Mouse (Mus musculus) c-Kit-positive CD71-positive TER-119-negative erythroid progenitor cells, embryonic 14.5 days (primary cell): ENCODE results near the gene Gm11084.
"Not testable (repeated sequence)": the region's sequence is repeated elsewhere in the genome, so short reads cannot be mapped to it uniquely, and the experiment has no call there.

ENCODE experiments used
- DNase-seq: peaks from one replicate; pipeline ENCODE4 v3.0.0-alpha.2; 2013; ENCODE audit warnings: low read depth

The Gm11084 gene

DNA sequence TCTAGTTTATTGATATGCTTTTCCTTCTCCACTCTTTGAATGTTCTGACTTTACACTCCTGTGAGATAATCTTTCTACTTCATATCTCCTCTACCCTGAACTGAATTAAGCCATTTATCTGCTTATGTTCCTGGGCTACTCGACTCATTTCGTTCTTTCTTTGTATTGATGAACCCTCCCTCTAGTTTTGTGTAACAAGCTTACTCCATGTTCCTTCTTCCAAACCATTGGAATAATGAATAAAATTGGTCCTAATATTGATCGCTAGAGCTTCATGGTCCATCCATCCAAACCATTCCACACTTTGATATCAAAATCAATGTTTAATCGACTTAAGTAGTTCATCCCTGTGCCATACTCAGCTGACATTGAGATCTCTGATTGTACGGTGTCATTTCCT is at the start of gene Gm11084:
Gene Gm11084, minus strand, starts transcription at position 101 of the 400 bp plus-strand sequence.
- no peak for DNase-seq

DNA sequence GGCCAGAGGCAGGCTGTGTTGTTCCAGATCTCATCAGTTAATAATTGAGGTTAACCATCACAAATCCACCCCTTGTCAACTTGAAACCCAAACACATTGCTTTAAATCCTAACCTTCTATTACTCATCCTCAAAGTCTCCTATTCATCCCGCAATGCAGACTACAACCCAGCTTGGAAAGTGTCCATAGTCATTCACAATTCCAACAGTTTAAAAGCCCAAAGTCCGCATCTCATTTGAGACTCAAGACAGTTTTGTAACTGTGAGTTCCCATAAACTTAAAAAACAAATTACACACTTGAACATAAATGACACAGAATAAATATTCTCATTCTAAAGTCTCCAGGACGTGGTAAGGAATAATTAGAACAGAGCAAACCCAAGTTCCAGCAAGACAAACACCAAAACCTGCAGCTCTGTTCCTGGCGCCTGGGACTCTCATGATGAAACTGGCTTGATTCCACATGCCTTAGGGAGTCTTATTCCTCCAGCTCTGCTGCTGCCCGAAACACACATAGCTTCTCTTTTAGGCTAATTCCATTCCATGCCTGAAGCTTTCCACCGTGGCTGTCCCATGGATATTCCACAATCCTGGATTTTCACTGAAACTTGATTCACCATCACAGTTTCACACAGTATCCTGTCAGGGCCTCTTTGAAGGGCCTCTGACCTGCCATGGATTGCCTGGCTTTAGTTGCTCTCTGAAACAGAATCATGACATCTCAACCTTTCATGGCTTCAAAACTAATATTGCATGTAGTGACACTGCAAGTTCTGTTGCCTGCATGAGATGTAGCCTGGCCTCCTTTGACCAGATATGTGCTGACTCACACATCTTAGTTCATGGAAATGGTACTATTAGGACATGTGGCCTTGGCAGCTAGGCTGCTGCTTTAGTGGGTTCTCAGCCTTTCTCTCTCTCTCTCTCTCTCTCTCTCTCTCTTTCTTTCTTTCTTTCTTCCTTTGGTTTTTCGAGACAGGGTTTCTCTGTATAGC is 44.8 kb upstream of the Gm11084 start:
- no peak for DNase-seq

DNA sequence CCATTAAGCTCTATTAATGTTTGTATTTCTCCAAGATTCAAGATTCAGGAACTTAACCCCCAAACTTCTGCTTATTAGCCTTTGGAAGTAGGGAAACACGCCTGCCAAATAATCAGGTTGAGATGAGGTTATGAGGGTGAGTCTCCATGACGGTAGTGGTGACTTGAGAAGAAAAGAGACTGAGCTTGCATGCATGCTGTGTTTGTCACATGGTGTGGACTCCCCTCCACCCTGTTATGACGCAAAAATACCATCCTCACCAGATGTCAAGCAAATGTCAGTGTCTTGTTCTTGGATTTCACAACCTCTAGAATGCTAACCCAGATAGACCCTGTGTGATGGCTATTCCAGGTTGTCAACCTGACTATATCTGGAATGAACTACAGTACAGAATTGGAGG is 43.3 kb upstream of the Gm11084 start:
- DNase-seq: no peak

DNA sequence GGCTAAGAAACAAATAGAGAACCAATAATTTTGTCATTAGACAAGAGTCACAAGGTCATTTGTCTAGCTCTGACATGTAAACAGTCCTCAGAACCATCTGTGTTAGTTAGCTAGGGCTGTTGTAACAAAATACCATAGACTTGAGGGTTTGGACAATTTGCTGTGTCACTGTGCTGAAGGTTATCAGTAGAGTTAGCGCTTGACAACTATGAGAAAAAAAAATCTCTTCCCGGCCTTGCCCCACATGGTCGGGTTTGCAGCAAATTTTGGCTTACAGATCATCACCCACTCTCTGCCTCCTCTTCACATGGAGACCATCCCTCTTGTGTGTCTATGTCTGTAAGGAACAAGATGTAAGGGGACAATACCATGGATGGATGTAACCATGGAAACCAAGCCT is 41.5 kb upstream of the Gm11084 start:
- DNase-seq: peak; percentile 44

GRCm38 (mm10) chr2:73027126-73027525 is 40.6 kb upstream of the Gm11084 start:
- DNase-seq: no peak

- DNase-seq: peak; percentile 86
These were observed 37.3 kb upstream of the Gm11084 start for GRCm38 (mm10) chr2:73023803-73024202.

DNA sequence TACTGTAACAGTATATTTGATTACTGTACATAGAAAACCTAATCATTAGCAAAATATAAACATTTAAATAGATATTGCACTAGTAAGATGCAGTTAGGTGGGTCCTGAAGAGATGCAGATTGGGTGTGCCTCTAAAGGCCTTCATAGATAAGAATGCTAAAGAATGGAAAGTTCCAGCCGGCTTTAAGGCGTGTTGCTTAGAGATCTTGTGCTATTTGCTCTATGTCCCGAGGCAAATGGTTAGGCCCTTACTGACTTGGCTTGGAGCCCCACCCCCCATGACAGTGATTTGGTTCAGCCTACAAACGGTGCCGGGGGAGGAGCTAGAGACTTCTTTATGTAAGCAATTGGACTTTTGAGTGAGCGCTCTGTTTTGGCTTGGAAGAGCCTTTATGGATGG is 34.5 kb upstream of the Gm11084 start:
- DNase-seq: peak; percentile 87

DNA sequence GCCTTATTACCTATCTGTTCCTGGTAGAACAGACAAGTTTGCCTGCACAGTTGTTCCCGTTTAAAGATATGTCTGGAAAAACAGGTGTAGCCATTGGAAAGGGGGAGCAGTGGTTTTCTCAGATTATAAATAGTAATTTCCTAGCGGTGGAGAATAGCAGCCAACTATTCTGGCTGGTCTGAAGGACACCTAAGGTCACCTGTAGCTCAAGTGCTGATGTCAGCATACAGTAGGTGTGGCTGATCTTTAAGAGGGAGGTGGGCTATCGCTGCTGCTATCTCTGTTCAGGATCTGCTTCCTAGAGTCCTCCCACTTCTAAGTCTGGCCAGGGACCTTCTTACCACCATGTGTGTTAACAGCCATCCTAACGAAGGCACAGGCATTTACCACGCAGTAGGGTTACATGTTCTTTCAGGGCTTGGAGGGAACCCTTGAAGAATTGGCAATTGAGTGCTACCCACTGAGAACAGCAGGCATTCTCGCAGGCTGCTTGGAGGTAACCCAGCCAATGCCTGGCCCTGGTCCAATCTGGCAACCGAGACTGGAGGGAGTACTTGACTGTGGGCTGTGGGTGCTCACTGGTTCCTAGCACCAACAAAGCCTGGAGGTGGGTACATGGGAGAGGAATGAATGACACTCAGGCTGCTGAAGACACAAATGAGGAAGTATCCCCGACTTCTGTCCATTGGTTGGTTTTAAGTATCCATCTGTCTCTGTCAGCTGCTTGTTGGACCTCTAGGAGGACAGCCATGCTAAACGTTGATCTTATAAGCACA is 33.0 kb upstream of the Gm11084 start:
- no peak for DNase-seq

- DNase-seq: not testable (repeated sequence)
These were observed 27.5 kb upstream of the Gm11084 start for GRCm38 (mm10) chr2:73014063-73014462.

GRCm38 (mm10) chr2:73012636-73013035 is 26.1 kb upstream of the Gm11084 start:
- no peak for DNase-seq

DNA sequence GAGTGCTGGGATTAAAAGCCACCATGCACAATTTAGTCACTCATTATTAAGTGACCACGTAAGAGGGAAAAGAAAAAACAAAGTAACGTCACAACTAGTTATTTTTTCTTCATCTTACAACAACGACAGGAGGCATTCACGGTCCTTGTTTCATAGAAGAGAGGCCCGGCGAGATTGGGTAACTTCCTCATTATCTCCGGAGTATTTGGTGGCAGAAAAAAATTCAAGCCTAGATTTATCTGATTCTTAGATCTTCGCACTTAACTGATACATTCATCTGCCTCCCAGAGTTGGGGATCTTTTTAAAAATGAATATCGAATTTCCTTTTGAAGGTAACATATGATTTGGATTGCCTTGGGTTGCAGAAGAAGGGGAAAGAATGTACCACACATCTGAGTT is 21.0 kb upstream of the Gm11084 start:
- DNase-seq: no peak

- DNase-seq: no peak
These were observed 19.3 kb upstream of the Gm11084 start for GRCm38 (mm10) chr2:73005611-73006515.

DNA sequence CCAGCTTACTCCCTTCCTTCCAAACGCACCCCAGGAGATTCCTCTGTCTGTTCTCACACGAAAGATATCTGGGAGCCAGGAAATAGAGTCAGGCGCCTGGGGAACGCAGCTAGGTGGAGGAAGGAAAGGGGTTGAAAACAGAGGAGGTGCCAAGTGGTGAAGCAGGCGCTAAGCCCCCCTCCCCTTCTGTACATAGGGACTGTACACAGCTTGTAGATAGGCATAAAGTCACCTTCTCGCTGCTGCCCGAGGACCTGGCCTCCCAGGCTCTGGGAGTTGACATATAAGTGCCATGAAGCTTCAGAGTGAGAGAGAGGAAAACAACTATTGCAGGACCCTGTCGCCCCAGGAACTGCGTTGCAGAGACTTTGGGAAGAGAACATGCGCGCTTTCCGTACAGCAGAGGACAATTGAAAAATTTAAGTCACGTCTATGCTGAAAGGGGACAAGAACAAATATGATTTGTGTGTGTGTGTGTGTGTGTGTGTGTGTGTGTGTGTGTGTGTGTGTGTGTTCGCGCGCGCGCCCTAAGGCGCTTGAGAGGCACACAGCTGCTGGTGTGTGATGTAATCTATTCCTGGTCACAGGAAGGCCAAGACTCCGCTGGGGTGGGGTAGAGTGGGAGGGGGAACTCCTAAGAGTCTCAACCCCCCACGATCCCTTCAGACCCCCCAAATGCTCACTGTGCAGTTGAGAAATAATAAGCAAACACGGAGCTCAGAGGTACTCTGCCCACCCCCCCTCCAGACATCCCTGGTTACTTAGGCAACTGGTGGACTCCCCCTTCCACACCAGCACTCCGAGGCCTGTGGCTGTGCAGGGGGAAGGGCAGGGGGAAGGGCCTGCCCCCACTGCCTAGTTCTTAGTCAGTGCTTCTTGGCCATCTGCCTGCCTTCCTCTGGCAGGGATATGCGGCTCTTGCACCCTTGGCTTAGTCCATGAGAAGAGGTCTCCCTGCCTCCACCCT is 17.5 kb upstream of the Gm11084 start:
- DNase-seq: no peak

DNA sequence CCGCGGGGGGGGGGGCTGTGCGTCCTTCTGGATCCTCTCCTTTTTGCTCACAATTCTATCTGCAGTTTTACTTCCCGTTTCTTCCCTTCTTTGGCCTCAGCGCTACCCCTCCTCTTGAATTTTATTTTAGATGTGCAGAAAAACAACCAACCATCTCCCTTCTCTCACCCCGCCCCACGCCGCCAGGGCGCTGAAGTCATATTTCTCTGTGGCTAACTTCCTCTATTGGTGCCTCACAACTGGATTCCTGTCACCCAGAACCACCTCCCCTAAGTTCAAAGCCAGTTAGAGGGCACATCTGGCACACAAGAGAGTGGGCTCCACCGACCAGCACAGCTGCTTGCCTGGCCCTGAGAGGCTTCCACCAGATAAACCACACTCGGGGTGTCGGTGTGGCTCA is 16.5 kb upstream of the Gm11084 start:
- DNase-seq: no peak

DNA sequence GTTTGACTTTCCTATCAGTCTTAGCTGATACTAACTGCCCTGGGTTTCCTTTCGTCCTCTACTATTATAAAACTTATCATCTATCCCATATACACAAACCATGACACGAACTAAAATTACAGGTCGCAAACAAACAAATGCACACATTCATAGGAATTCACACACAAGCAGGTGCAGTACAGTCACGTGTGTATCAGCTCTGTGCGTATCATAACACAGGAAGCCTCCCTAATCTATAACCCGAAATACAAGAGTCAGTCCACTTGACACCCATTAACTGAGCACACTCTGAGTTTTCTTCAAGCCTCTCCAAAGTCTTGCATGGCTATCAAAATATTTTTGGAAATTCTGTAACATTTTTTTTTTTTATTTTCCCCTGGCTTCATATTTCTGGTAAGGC is 15.9 kb upstream of the Gm11084 start:
- DNase-seq: no peak

DNA sequence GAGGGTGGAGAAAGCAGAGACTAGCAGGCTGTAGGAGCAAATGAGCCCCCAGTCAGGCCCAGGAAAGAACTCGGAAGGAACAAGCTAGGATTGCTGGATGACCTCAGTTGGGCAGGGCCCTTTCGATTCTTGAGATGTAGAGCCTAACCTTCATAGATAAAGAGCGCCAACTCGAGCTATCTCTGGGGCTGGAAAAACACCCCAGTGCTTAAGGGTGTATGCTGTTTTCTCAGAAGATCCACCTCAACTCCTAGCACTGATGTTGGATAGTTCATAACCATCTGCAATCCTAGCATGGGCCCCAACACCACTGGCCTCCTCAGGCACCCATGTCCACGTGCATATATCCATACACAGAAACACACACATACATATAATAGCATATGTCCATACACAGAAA is 15.5 kb upstream of the Gm11084 start:
- peak; percentile 67 for DNase-seq

DNA sequence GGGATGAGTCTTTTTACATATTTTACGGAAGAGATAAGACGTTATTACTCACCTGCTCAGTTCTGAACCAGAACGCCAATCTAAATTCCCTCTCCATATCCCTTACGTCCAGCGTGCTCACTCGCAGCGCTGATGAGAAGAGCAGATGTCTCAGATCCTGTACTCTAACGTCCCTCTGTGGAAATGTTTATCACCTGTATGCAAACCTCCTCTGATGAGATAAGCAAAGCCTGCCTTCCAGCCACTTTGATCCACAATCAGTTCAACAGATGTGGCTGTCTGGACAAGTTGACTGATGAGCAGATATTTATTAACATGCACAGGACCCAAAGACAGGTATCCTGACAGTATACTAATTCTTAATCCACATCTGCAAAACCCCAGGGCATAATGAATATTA is 13.7 kb upstream of the Gm11084 start:
- DNase-seq: no peak

GRCm38 (mm10) chr2:72997586-72997985 is 11.1 kb upstream of the Gm11084 start:
- no peak for DNase-seq

- no peak for DNase-seq
These were observed 10.4 kb upstream of the Gm11084 start for GRCm38 (mm10) chr2:72996808-72997378.

DNA sequence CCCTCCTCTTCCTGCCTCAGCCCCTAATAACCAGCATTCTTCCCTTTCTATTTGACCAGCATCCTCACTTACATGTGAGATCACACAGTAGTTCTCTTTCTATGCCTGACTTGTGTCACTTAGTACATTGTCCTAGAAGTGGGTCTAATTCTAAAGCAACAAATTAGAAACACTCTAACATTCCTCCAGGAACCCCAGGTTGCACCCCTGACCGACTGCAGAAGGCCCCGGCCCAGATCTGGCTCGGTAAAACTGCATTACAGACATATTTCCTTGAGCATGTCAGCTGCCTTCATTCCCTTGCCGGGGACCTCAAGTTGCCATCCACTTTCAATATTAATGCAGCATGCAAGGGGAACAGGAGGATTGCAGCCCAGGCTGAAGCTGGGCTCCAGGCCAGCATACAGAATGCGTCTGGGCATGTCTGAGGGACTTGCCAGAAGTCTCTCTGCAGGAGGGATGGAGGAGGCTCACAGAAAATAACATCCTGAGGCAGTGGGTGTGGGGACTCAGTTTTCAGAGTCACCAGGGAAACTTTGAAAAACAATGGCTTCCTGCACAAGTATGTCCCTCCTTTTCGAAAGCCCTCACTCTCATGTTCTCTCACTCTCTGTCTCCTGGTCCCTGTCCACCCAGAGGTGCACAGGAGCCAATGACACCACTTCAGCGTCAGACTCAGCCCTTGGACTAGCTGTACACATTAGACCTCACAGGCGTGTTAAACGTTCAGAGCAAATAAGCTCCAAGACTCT is 9.0 kb upstream of the Gm11084 start:
- no peak for DNase-seq
